In the genomic region with DNA sequence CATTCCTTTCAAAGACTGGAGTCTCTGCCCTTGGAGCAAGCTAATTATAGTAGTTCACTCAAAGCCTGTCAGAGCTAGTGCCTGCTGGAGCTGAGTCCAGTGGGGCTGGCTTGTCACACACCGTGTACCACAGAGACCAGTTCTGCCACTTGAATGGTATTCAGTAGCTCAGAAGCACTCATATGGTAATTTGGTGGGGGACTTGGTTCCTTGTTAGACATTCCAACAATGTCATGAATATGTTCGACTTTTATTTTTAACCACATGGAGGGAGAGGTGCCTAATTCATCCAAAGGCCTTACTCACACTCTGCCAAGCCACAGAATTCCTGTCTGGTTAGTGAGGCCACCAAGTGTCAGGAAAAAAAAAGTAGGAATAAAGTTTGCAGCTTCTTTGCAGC, we compare ENCODE assay signal across 9 mouse cellular contexts. TPM values are rescaled to one million over a fixed set of nuclear protein-coding genes. Genes with fewer than 3 reads are reported as not detected.
DNase-seq lines count a peak whose midpoint lies in the region; ATAC-seq and TF ChIP-seq lines count a peak whose summit lies in the region.
"Had no signal": no experiment of that assay in that cellular context is flagged by ENCODE, and none has a peak within 500 bp of the region (broad histone marks: within the 10 kb centered on the region; RNA-seq: fewer than 3 reads in every experiment).

No protein-coding gene starts in this region.

- H3K9me3 ChIP-seq in forebrain, embryonic 13.5 days (replicated peaks) = no peaks in the 10 kb centered on the region
- no peaks in the 10 kb centered on the region for H3K9me3 ChIP-seq in hindbrain, embryonic 13.5 days
- no peaks in the 10 kb centered on the region for H3K9me3 ChIP-seq in midbrain, embryonic 11.5 days (ENCODE audit: control insufficient read depth, low read length)
- H3K9me3 ChIP-seq in liver, embryonic 12.5 days (replicated peaks) = no peaks in the 10 kb centered on the region
- H3K9me3 ChIP-seq: lung, embryonic 15.5 days had no signal

- peak; percentile 78 for DNase-seq in gastrocnemius, adult 2 months
- DNase-seq in gastrocnemius, postnatal 4 days (ENCODE audit: low spot score in 2 of 2) = no peak
- DNase-seq in midbrain, embryonic 11.5 days (ENCODE audit: low spot score, missing footprints) = peak; percentile 83
- DNase-seq in cerebellum, postnatal 10 days = no peak
- no peak for DNase-seq in urinary bladder, adult 18-20 months (ENCODE audit: low spot score in 2 of 2)

- peak overlapping the region; percentile 92 for H3K27ac ChIP-seq in gastrocnemius, adult 2 months
- H3K27ac ChIP-seq in forebrain, embryonic 13.5 days = peak overlapping the region; percentile 74; the same call in 1 of the 2 replicates
- H3K27ac ChIP-seq in hindbrain, embryonic 13.5 days = no peak overlapping the region
- H3K27ac ChIP-seq in midbrain, embryonic 11.5 days (ENCODE audit: low read depth, low read length) = no peak overlapping the region
- no peak overlapping the region for H3K27ac ChIP-seq in liver, embryonic 12.5 days
- H3K27ac ChIP-seq: lung, embryonic 15.5 days had no signal

- ATAC-seq in forebrain, embryonic 13.5 days = peak; percentile 95
- peak; percentile 77 for ATAC-seq in hindbrain, embryonic 13.5 days (ENCODE audit: low FRiP score)
- peak; percentile 81 for ATAC-seq in midbrain, embryonic 11.5 days (ENCODE audit: low FRiP score)
- no peak for ATAC-seq in liver, embryonic 12.5 days

- WGBS in forebrain, embryonic 13.5 days = 10% methylated on average over 2 of the region's 2 CpGs
- 10% methylated on average over 2 of the region's 2 CpGs for WGBS in hindbrain, embryonic 13.5 days
- WGBS in midbrain, embryonic 11.5 days = 26% methylated on average over 2 of the region's 2 CpGs
- WGBS in liver, embryonic 12.5 days (ENCODE audit: insufficient replicate concordance) = 41% methylated on average over 2 of the region's 2 CpGs

- no peak overlapping the region for H3K9ac ChIP-seq in forebrain, embryonic 13.5 days
- no peak overlapping the region for H3K9ac ChIP-seq in hindbrain, embryonic 13.5 days
- H3K9ac ChIP-seq in midbrain, embryonic 11.5 days (ENCODE audit: low read length) = no peak overlapping the region
- H3K9ac ChIP-seq in liver, embryonic 12.5 days = no peak overlapping the region
- H3K9ac ChIP-seq: lung, embryonic 15.5 days had no signal

- H3K4me1 ChIP-seq in forebrain, embryonic 13.5 days = peaks cover 42% of the 10 kb centered on the region
- peaks cover 15% of the 10 kb centered on the region for H3K4me1 ChIP-seq in hindbrain, embryonic 13.5 days (replicated peaks)
- peaks cover 13% of the 10 kb centered on the region for H3K4me1 ChIP-seq in midbrain, embryonic 11.5 days (ENCODE audit: control insufficient read depth, insufficient read depth, low read length)
- no peaks in the 10 kb centered on the region for H3K4me1 ChIP-seq in liver, embryonic 12.5 days
- H3K4me1 ChIP-seq: lung, embryonic 15.5 days had no signal

- no peaks in the 10 kb centered on the region for H3K36me3 ChIP-seq in forebrain, embryonic 13.5 days (ENCODE audit: poor library complexity, severe bottlenecking)
- no peaks in the 10 kb centered on the region for H3K36me3 ChIP-seq in hindbrain, embryonic 13.5 days
- no peaks in the 10 kb centered on the region for H3K36me3 ChIP-seq in midbrain, embryonic 11.5 days (ENCODE audit: control insufficient read depth, insufficient read depth, low read length)
- no peaks in the 10 kb centered on the region for H3K36me3 ChIP-seq in liver, embryonic 12.5 days
- H3K36me3 ChIP-seq: lung, embryonic 15.5 days had no signal

- intact Hi-C loops in gastrocnemius, adult 2 months (cut with DNase I) = no loop called here

- H3K4me2 ChIP-seq in forebrain, embryonic 13.5 days = no peak overlapping the region
- no peak overlapping the region for H3K4me2 ChIP-seq in hindbrain, embryonic 13.5 days
- H3K4me2 ChIP-seq in midbrain, embryonic 11.5 days = no peak overlapping the region
- no peak overlapping the region for H3K4me2 ChIP-seq in liver, embryonic 12.5 days
- H3K4me2 ChIP-seq: lung, embryonic 15.5 days had no signal

- TF ChIP-seq CTCF in gastrocnemius, adult 2 months (IDR thresholded peaks at IDR 0.05) = no peak

- peak overlapping the region; percentile 63 for H3K4me3 ChIP-seq in gastrocnemius, adult 2 months
- H3K4me3 ChIP-seq in forebrain, embryonic 13.5 days = no peak overlapping the region
- no peak overlapping the region for H3K4me3 ChIP-seq in hindbrain, embryonic 13.5 days
- H3K4me3 ChIP-seq in midbrain, embryonic 11.5 days (ENCODE audit: low read depth, low read length) = no peak overlapping the region
- H3K4me3 ChIP-seq in liver, embryonic 12.5 days = no peak overlapping the region
- H3K4me3 ChIP-seq: lung, embryonic 15.5 days had no signal

- 0 out of 2 replicates have a peak, but pooled peaks cover 3% of the 10 kb centered on the region for H3K27me3 ChIP-seq in forebrain, embryonic 13.5 days
- 0 out of 2 replicates have a peak, but pooled peaks cover 12% of the 10 kb centered on the region for H3K27me3 ChIP-seq in hindbrain, embryonic 13.5 days
- peaks cover 5% of the 10 kb centered on the region for H3K27me3 ChIP-seq in midbrain, embryonic 11.5 days (ENCODE audit: control insufficient read depth, insufficient read depth, low read length)
- H3K27me3 ChIP-seq in liver, embryonic 12.5 days (replicated peaks) = peaks cover 47% of the 10 kb centered on the region

RNA-seq across cellular contexts. Expression of gene Atp1a4, which starts 15.8 kb away (rescaled TPM):
- total RNA-seq in gastrocnemius, adult 2 months (2021) = under 1 TPM; 0.20 to 0.43 TPM
- total RNA-seq in gastrocnemius, postnatal 4 days (2021) = under 1 TPM; 0.17 to 0.18 TPM
- polyA plus RNA-seq in forebrain, embryonic 13.5 days (2015; fragmentation: Nextera tagmentation; extraction: Ambion mirVana) = 0.10 TPM in 1 of 2 replicates, not detected in the other
- 0.06 TPM in 1 of 2 replicates, not detected in the other for polyA plus RNA-seq in hindbrain, embryonic 13.5 days (2015; fragmentation: Nextera tagmentation; extraction: Ambion mirVana)
- polyA plus RNA-seq in midbrain, embryonic 11.5 days (2014; fragmentation: Nextera tagmentation; extraction: Ambion mirVana) = not detected in 2 replicates
- not detected in 2 replicates for polyA plus RNA-seq in liver, embryonic 12.5 days (2016; fragmentation: Nextera tagmentation; extraction: Ambion mirVana)
- polyA plus RNA-seq: lung, embryonic 15.5 days had no signal

RNA-seq across cellular contexts. Expression of gene Igsf8, which starts 19.0 kb away (rescaled TPM):
- total RNA-seq in gastrocnemius, adult 2 months (2021) = 1 to 10 TPM; 7.4 to 8.3 TPM
- total RNA-seq in gastrocnemius, postnatal 4 days (2021) = 10 to 100 TPM; 24.8 to 26.9 TPM
- polyA plus RNA-seq in forebrain, embryonic 13.5 days (2015; fragmentation: Nextera tagmentation; extraction: Ambion mirVana) = 164 and 169 TPM in 2 replicates
- polyA plus RNA-seq in hindbrain, embryonic 13.5 days (2015; fragmentation: Nextera tagmentation; extraction: Ambion mirVana) = 104 and 112 TPM in 2 replicates
- polyA plus RNA-seq in midbrain, embryonic 11.5 days (2014; fragmentation: Nextera tagmentation; extraction: Ambion mirVana) = 47.2 and 55.1 TPM in 2 replicates
- 19.0 and 20.5 TPM in 2 replicates for polyA plus RNA-seq in liver, embryonic 12.5 days (2016; fragmentation: Nextera tagmentation; extraction: Ambion mirVana)

RNA-seq across cellular contexts. Expression of gene Casq1, which starts 22.7 kb away (rescaled TPM):
- total RNA-seq in gastrocnemius, adult 2 months (2021) = 1,000 to 10,000 TPM; 2,819 to 3,581 TPM
- total RNA-seq in gastrocnemius, postnatal 4 days (2021) = 1,000 to 10,000 TPM; 2,015 to 2,024 TPM
- polyA plus RNA-seq in forebrain, embryonic 13.5 days (2015; fragmentation: Nextera tagmentation; extraction: Ambion mirVana) = 4.5 TPM in 2 replicates
- polyA plus RNA-seq in hindbrain, embryonic 13.5 days (2015; fragmentation: Nextera tagmentation; extraction: Ambion mirVana) = 2.3 and 2.4 TPM in 2 replicates
- 1.4 and 2.1 TPM in 2 replicates for polyA plus RNA-seq in midbrain, embryonic 11.5 days (2014; fragmentation: Nextera tagmentation; extraction: Ambion mirVana)
- polyA plus RNA-seq in liver, embryonic 12.5 days (2016; fragmentation: Nextera tagmentation; extraction: Ambion mirVana) = 0.08 and 0.32 TPM in 2 replicates

RNA-seq across cellular contexts. Expression of gene Pea15a, which starts 35.8 kb away (rescaled TPM):
- total RNA-seq in gastrocnemius, adult 2 months (2021) = 10 to 100 TPM; 19.5 to 35.2 TPM
- 100 to 1,000 TPM; 113 TPM for total RNA-seq in gastrocnemius, postnatal 4 days (2021)
- polyA plus RNA-seq in forebrain, embryonic 13.5 days (2015; fragmentation: Nextera tagmentation; extraction: Ambion mirVana) = 470 and 471 TPM in 2 replicates
- polyA plus RNA-seq in hindbrain, embryonic 13.5 days (2015; fragmentation: Nextera tagmentation; extraction: Ambion mirVana) = 400 and 410 TPM in 2 replicates
- polyA plus RNA-seq in midbrain, embryonic 11.5 days (2014; fragmentation: Nextera tagmentation; extraction: Ambion mirVana) = 332 and 337 TPM in 2 replicates
- 25.7 and 26.0 TPM in 2 replicates for polyA plus RNA-seq in liver, embryonic 12.5 days (2016; fragmentation: Nextera tagmentation; extraction: Ambion mirVana)

RNA-seq across cellular contexts. Expression of gene Atp1a2, which starts 55.5 kb away (rescaled TPM):
- total RNA-seq in gastrocnemius, adult 2 months (2021) = 1,000 to 10,000 TPM in 1 of 2 experiments, 100 to 1,000 TPM in 1; 838 to 1,060 TPM
- 100 to 1,000 TPM; 454 to 465 TPM for total RNA-seq in gastrocnemius, postnatal 4 days (2021)
- 17.6 and 17.8 TPM in 2 replicates for polyA plus RNA-seq in forebrain, embryonic 13.5 days (2015; fragmentation: Nextera tagmentation; extraction: Ambion mirVana)
- 41.5 and 42.3 TPM in 2 replicates for polyA plus RNA-seq in hindbrain, embryonic 13.5 days (2015; fragmentation: Nextera tagmentation; extraction: Ambion mirVana)
- polyA plus RNA-seq in midbrain, embryonic 11.5 days (2014; fragmentation: Nextera tagmentation; extraction: Ambion mirVana) = 1.4 and 1.9 TPM in 2 replicates
- 0.24 and 0.36 TPM in 2 replicates for polyA plus RNA-seq in liver, embryonic 12.5 days (2016; fragmentation: Nextera tagmentation; extraction: Ambion mirVana)

Comparison
In these comparisons a context has a peak if more than half of its experiments do, and no peak if none do; other contexts are left out.
1. DNase-seq: peak in gastrocnemius, adult 2 months (single experiment) and midbrain, embryonic 11.5 days (single experiment); none in gastrocnemius, postnatal 4 days (0 of 2), cerebellum, postnatal 10 days (0 of 2) and urinary bladder, adult 18-20 months (0 of 2).
2. H3K27ac ChIP-seq: peak in gastrocnemius, adult 2 months (single experiment) and forebrain, embryonic 13.5 days (single experiment); none in hindbrain, embryonic 13.5 days (single experiment), midbrain, embryonic 11.5 days (single experiment) and liver, embryonic 12.5 days (single experiment).